Mouse (Mus musculus): ENCODE data around the gene Vmo1.

- TF ChIP-seq EP300 (IDR thresholded peaks at IDR 0.05; ENCODE audit: low read depth): no peak
- no peak; the same call in 1 of the 2 replicates for TF ChIP-seq CTCF (IDR thresholded peaks at IDR 0.05; ENCODE audit: low read depth)
These were observed 30.1 kb upstream of the Vmo1 start for GRCm38 (mm10) chr11:70544496-70544895.
